Mouse (Mus musculus) ES-Bruce4 (cell line): Measurements from ENCODE around the gene Pofut1.

Source experiments
- CTCF ChIP-seq: IDR thresholded peaks from one replicate; pipeline ENCODE4 v1.8.1; 2011; ENCODE audit warnings: low read depth, low read length
- EP300 ChIP-seq: IDR thresholded peaks from 2 replicates; pipeline ENCODE4 v1.6.1; 2011; ENCODE audit warnings: low read depth, low read length; ENCODE audit not compliant: insufficient read depth
- POLR2A ChIP-seq: IDR thresholded peaks from one replicate; pipeline ENCODE4 v1.8.1; 2011; ENCODE audit warnings: low read length; ENCODE audit not compliant: insufficient read depth

- TF ChIP-seq CTCF (no peak), POLR2A (no peak), EP300 (no peak)
Observed at GRCm38 (mm10) chr2:153283919-153284318, 42.6 kb downstream of the Pofut1 start.
